Mouse (Mus musculus) heart, postnatal 36 days (tissue): ENCODE results near the gene Adam6b. TPM values are rescaled to one million over a fixed set of nuclear protein-coding genes. Genes with fewer than 3 reads are reported as not detected.
"Not testable (repeated sequence)": the region's sequence is repeated elsewhere in the genome, so short reads cannot be mapped to it uniquely, and the experiment has no call there.

Source experiments
- DNase-seq, 2 experiments: peaks; one replicate each; pipeline ENCODE4 v3.0.0; 2021 to 2022
- intact Hi-C: fragments of 180-260 bp; cut with DNase I; formaldehyde crosslinking; loops from one replicate; pipeline ENCODE4 v1.15.1; 2025
- total RNA-seq, 2 experiments: library from RNA; stranded (reverse); gene quantifications; 2 replicates each; pipeline ENCODE4 v1.2.3; 2021

Adam6b gene
- not detected for total RNA-seq

DNA sequence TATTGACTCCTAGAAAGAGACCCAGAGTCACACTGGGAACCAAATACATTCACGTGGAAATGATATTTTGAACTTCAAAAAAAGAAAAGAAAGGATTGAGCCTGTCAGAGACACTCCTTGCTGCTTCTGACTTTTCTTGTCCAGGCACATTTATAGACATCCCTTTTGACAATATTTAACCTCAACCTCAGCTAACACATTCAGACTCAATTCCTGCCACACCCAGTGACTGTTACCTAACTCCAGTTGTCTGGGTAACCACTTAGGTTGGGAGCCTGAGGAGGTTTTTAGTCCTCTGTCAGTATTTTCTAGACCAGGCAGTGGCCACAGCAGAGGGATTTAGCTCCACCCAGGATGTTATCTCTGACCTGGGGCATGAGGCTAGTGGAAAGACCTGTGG, at the start of gene Adam6b:
Gene Adam6b (plus strand): TSS at position 301 of the 400 bp plus-strand sequence.
- intact Hi-C loops: loop anchor here (10.0 kb wide), 1 partner anchor 86 kb away; no protein-coding TSS in a partner anchor
- not testable (repeated sequence) for DNase-seq

DNA sequence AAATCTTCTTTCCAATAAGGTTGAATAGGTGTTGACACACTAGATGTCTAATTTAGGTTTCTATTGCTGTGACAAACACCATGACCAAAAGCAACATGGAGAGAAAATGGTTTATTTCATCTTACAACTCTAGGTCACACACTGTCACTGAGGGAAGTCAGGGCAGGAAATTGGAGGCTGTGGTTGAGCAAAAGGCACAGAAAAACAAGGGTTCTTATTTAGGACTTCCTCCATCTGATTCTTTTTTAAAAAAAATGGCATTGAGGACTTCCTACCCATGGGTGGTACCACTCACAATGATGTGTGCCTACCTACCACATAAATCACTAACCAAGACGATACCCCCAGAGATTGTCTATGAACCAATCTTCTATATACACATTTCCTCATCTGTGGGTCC, 43.2 kb upstream of the Adam6b start:
- DNase-seq: no peak
- intact Hi-C loops: no loop called here

DNA sequence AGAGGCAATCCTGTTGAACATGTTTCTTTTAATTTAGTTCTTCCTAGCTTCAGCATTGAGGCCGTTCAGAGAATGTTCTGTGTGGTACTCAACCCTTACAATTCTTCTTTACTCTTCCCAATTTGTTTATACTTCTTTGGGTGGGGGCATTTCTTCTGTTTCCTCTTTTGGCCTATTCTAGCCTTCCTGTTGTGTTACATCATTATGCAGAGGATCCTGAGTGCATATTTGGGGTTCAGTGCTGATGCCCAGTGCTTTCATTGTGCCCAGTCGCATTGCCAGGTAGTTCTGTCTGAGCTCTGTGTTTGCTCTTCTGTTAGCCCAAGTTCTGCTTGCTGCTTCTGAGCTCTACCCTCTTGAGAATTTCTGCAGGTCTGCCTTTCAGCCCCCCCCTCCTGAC, 13.1 kb upstream of the Adam6b start:
- intact Hi-C loops: no loop called here

DNA sequence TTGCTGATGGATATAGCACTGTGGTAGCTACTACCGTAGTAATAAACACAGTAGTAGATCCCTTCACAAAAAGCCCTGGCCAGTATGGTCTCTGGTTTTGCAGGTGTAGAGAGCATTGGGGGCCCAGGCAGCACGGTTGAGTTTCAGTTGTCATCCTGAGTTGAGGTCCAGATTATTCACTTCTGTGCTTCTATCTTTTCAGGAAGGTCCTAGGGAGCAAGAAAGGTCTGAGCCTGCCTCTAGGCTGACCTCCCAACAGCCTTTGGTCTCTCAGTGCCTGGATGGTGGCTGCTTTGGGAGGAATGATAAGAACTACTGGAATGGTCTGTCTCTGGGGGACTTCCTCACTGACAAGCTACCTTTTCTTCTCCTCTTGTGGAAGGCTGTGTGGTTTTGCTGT, 7.2 kb upstream of the Adam6b start:
- no peak for DNase-seq
- intact Hi-C loops: loop anchor here (10.0 kb wide), 1 partner anchor 93 kb away; no protein-coding TSS in a partner anchor

More for the DNA sequence above, 13.1 kb upstream of the Adam6b start:
- DNase-seq: no peak

DNA sequence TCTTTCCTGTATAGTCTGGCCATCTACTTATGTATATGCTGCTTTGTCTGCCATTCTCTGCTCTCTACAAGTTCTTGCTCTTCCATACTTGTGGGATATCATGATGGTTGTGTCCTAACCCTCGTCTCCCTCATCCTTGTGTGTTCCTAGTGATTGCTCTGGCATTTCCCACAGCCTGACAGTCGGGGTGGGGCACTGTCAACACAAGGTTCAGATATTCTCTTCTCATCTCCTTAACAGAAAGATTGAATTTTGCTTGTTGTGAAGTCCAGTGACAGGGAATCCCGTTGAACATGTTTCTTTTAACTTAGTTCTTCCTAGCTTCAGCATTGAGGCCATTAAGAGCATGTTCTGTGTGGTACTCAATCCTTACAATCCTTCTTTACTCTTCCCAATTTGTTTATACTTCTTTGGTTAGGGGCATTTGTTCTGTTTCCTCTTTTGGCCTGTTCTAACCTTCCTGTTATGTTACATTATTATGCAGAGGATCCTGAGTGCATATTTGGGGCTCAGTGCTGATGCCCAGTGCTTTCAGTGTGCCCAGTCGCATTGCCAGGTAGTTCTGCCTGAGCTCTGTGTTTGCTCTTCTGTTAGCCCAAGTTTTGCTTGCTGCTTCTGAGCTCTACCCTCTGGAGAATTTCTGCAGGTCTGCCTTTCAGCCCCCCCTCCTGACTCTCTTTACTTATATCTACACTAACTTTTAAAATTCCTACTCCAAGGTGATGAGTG, 6.5 kb upstream of the Adam6b start:
- intact Hi-C loops: loop anchor here (10.0 kb wide), 1 partner anchor 92 kb away; no protein-coding TSS in a partner anchor
- DNase-seq: no peak

DNA sequence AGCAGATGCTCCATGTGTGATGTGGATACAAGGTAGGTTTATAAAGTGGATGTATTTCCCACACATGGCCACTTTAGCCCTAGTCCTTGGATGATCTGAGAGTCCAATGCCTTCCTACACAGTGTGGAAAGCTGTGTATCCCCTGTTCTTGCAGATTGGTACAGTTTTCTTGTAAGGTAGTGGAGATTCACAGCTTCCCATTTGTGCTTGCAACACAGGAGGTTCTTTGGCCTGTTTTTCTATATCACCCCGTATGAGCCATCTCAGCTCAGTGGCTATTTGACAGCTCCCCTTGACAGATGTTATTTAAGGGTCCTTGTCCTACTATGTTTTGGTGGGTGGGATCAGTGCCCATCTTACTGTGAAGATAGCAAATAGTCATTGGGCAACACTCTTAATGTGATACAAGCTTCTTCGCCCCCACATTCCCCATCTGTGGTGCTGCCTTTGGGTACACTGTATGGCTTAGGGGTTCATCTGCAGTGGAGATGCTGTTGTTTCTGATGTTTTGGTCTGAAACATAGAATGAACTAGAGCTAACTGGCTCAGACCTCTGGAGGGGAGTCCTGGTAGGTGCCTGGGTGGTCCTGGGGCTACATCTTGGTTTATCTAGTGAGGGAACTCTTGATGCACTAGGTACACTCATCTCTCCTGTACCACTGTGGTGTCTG, 5.7 kb upstream of the Adam6b start:
- intact Hi-C loops: loop anchor here (10.0 kb wide), 1 partner anchor 91 kb away; no protein-coding TSS in a partner anchor

DNA sequence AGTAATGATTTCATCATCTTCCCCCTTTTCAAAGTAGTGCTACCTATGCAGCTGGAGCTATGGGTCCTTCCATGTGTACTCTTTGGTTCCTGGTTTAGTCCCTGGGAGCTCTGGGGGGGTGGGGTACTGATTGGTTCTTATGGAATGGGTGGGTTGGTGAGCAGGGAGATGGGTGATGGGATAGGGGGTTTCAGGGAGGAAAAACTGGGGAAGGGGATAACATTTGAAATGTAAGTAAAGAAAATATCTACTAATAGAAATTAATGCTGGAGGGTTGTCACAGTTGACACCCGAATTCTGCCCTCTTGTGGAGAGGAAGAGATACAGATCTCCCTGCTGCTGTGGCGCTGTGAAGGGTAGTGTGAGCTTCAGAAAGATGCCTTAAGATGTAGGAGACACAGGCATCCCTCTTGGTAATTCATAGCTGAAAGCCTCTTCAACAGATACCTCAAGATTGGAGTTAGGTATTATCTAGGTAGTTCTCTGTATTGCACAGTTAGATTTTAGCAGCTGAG, 4.3 kb upstream of the Adam6b start:
- intact Hi-C loops: loop anchor here (10.0 kb wide), 1 partner anchor 90 kb away; no protein-coding TSS in a partner anchor
- no peak for DNase-seq

More for the DNA sequence above, 5.7 kb upstream of the Adam6b start:
- no peak for DNase-seq

DNA sequence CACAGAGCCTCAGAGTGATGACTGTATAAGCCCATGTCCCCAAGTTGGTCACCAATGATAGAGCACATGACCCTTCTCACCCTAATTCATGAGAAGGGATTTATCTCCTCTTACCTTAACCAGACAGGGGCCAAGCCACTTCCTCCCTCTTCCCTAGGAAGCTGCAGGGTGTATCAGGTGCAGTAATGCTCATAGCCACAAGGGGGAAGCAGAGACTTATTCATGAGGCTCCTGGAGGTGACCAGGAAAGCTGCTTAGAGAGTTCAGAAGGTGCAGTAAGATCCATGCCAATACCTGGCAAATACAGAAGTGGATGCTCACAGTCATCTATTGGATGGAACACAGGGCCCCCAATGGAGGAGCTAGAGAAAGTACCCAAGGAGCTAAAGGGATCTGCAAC, 1.6 kb upstream of the Adam6b start:
- intact Hi-C loops: loop anchor here (2.0 to 10.0 kb wide), 2 partner anchors 87 to 265 kb away; no protein-coding TSS in a partner anchor
- peak; percentile 58 to 66 for DNase-seq

DNA sequence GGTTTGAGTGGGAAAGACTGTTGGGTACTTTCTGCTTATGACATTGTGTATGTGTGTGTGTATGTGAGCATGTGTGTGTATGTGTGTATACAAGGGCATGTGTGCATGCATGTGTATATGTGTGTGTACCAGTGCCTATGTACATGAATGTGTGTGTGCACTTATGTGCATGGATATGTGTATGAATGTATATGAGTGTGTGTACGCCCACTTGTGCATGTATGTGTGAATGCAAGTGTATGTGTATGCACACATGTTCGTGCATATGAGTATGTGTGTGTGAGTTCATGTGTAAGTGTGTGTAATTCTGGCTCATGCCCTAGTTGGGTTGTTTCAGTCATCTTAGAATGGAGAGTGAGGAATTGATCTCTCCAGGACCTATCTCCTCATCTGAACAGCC, 36.6 kb downstream of the Adam6b start:
- DNase-seq: no peak
- intact Hi-C loops: no loop called here

Other genes with a start within 250 kb of the Adam6b start
- not detected for gene Adam6a, start 54.4 kb downstream of the Adam6b start, total RNA-seq